Mouse (Mus musculus): ENCODE results near the gene Inpp4b. TPM values are rescaled to one million over a fixed set of nuclear protein-coding genes. Genes with fewer than 3 reads are reported as not detected.

Inpp4b gene
- total RNA-seq, 2 experiments from 2014 or later, result 10.0 to 13.7 TPM

GRCm38 (mm10) chr8:81768313-81768675 lies 425.9 kb downstream of the Inpp4b start:
- DNase-seq (ENCODE audit: low spot score in 2 of 2), result no peak
- intact Hi-C loops (cut with DNase I), result no loop called here

GRCm38 (mm10) chr8:81768731-81769445 lies 426.5 kb downstream of the Inpp4b start:
- DNase-seq (ENCODE audit: low spot score in 2 of 2), result no peak
- intact Hi-C loops (cut with DNase I), result no loop called here

DNA sequence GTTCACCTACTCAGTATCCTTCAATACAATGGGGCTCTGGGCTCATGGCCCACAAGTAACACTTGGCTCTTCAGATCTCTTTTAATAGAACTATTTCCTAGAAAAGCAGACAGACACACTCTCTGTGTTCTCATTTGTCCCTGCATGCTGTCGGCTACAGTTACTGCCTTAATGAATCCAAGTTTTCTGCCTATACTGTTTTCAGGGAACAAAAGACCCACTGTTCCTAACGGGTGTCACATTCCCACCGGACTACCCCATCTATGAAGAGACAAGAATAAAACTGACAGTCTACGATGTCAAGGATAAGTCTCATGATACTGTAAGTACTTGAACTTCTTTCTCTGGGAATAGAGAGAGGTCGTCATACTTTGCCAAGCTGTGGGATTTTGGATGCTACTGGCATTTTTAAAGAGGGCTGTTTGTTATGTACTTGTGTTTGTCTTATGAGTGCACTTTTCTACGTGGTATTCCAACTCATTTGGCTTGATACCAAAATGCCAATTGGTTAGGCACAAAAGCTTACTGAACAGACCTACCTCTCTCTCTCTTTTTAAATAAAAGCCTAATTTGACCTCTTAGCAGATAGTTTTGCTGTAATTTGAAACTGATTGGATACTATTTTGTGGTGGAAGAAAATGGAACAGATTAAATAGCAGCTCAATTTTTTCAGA lies 428.4 kb downstream of the Inpp4b start:
- DNase-seq (ENCODE audit: low spot score in 2 of 2), result no peak
- intact Hi-C loops (cut with DNase I), result no loop called here

DNA sequence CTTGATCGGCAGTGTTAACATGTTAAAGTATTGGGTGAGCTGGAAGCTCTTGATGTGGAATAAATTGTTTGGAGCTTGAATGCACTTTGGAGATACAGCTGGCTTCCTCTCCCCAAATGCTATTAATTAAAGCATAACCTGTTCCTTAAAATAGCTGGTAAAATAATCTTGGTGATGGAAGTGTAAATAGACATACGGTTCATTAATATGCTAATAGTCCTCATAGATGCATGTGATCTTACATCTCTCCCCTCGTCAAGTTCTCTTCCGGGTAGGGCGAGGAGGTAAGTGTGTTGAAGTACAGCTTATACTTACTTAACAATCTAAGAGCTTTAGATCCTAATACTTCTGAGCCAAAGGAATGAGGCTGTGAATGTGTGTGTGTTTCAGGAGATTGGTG lies 430.5 kb downstream of the Inpp4b start:
- intact Hi-C loops (cut with DNase I), result no loop called here

GRCm38 (mm10) chr8:81773305-81773965 lies 431.1 kb downstream of the Inpp4b start:
- intact Hi-C loops (cut with DNase I), result no loop called here
- no peak for DNase-seq (ENCODE audit: low spot score in 2 of 2)

More for the DNA sequence above, 430.5 kb downstream of the Inpp4b start:
- DNase-seq (ENCODE audit: low spot score in 2 of 2), result no peak

- DNase-seq (ENCODE audit: low spot score in 2 of 2), result no peak
- intact Hi-C loops (cut with DNase I), result no loop called here
Measured at GRCm38 (mm10) chr8:81774010-81774409, 431.7 kb downstream of the Inpp4b start.

- no peak for DNase-seq (ENCODE audit: low spot score in 2 of 2)
- intact Hi-C loops (cut with DNase I), result no loop called here
Measured at GRCm38 (mm10) chr8:81774454-81774853, 432.1 kb downstream of the Inpp4b start.

DNA sequence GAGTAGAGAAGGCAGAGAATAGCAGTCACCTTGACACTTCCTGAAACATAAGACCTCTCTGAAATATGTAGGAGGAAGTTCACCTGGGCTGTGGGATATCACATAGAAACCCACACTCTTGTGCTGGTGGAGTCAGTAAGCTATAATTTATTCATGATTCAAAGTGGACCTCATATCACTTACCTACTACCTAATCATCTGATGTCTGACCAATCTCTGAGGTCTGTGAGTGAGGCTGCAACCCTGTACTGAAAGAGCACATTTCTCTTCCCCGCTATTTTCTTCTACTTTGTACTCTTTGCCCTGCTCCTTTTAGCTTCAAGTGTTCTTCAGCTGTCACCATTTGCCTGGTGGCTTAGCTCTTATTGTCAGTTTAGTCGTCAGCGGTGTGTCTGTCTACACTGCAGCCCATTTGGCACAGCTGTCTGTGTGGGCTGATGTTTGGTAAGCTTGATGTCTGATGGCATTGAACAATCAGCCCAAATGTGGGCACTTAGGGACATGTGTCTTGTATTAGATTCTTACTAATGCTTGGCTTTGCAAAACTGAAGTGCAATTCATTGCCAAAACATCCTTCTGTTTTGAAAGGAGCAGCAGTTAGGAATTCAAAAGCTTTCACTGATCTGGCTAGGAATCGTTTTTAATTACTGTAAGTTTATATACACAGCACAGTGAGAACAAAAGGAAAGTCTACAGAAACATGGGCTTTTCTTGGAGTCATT lies 434.3 kb downstream of the Inpp4b start:
- DNase-seq (ENCODE audit: low spot score in 2 of 2), result no peak
- intact Hi-C loops (cut with DNase I), result no loop called here

GRCm38 (mm10) chr8:81777704-81778103 lies 435.3 kb downstream of the Inpp4b start:
- DNase-seq (ENCODE audit: low spot score in 2 of 2), result no peak
- intact Hi-C loops (cut with DNase I), result no loop called here

- intact Hi-C loops (cut with DNase I), result no loop called here
- no peak for DNase-seq (ENCODE audit: low spot score in 2 of 2)
Measured at GRCm38 (mm10) chr8:81779440-81779839, 437.1 kb downstream of the Inpp4b start.

DNA sequence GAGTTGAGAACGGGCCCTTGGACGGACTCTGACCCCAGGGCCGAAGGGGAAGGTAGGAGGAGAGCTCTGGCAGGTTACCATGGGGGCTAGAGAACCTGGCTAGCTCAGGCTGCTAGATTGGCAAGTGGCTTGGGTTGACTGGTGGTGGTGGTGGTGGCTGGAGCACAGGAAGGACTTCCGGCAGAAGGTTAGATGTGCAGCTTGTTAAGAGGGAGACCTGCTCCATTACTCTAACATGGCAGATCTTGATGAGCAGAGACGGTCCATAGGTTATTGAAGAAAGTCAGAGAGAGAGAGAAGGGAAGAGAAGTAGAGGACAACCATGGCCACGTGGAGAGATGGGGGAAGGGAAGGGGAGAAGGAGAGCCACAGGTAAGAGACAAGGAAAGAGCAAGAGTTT lies 437.8 kb downstream of the Inpp4b start:
- DNase-seq (ENCODE audit: low spot score in 2 of 2), result no peak
- intact Hi-C loops (cut with DNase I), result no loop called here

DNA sequence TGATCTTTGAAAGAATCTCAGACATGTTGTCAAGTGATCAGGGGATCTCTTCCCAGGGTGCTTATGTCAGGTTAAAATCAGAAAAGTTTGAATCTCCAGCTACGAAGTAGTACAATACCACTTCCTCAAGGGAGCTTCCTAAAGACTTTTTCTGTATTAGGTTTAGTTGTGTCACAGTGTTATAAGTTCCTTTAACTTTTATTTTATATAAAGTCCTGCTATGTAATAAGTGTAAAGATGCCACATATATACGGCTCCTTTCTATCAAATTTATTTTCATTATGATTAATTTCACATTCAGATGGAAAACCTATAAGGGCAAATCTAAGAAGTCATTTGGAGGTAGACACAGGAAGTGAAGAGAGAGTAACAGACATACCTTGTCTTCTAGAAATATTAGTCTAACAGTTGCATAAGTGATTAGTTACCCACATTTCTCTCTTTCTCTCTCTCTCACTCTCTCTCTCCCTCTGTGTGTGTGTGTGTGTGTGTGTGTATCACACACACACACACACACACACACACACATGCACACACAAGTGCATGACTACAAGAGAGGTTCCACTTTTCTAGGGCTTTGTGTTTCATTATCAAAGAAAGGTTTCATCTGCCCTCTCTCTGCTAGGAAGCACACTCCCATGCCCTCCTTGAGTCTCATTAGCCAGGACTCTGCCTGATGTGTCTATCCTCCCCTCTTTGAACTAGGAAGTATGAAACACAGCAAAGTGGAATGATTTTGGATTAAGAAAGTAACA lies 438.7 kb downstream of the Inpp4b start:
- DNase-seq (ENCODE audit: low spot score in 2 of 2), result no peak
- intact Hi-C loops (cut with DNase I), result no loop called here

DNA sequence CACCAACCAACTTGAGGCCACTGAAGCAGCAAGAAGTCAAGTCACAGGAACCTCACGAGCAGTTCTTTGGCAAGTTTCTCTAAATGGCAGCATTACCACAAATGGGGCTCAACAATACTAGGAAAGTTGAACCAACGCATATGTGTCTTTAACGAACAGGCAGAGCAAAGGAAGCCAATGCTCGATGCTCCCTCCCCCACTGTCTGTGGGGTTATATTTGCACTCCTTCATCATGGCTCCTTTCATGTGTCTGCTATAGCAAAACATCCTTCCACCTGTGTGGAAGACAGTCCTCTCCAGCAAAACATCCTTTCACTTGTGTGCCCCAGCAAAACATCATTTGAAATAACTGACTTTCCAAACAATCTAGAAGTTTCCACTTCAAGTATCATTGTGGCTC lies 440.4 kb downstream of the Inpp4b start:
- no peak for DNase-seq (ENCODE audit: low spot score in 2 of 2)
- intact Hi-C loops (cut with DNase I), result no loop called here

GRCm38 (mm10) chr8:81784775-81785174 lies 442.4 kb downstream of the Inpp4b start:
- intact Hi-C loops (cut with DNase I), result no loop called here
- DNase-seq (ENCODE audit: low spot score in 2 of 2), result no peak

- intact Hi-C loops (cut with DNase I), result no loop called here
- DNase-seq (ENCODE audit: low spot score in 2 of 2), result no peak
Measured at GRCm38 (mm10) chr8:81788498-81788897, 446.1 kb downstream of the Inpp4b start.

DNA sequence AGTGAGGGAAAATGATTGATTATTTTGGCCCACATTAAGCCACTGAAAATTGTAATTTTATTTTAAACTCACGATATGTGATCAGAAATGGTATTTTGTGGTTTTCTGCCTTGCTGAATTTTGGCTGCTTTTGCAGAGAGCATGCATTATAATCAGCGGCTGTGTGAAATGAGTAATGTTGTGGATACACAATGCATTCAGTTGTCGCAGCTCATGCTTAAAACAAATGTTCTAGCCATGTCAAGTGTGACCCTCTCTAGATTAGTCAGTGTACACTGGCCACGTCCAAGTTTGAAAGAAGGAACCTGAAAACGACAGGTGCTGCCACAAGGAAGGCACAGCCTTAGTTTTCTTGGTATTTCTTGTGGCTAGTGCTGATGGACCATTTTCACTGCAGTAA lies 450.3 kb downstream of the Inpp4b start:
- intact Hi-C loops (cut with DNase I), result no loop called here
- DNase-seq (ENCODE audit: low spot score in 2 of 2), result no peak

DNA sequence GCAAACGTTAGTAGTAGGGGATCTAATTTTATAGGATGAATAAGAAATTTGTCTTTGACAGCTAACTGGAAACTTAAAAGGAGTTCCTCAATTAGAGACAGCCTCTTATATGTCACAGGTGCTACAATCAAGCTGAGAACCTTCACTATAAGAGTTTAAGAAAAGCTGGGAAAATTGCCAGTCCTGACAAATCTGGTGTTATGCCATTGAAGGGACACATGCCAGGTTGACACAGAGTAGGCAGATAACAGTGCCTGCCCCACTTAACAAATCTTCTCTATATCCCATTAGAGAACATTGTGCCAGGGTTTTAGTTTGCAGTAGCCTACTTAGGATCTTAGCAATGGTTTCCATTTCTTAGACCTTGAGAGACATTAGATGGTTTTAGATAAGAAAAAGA lies 456.1 kb downstream of the Inpp4b start:
- DNase-seq (ENCODE audit: low spot score in 2 of 2), result no peak
- intact Hi-C loops (cut with DNase I), result no loop called here

- no peak for DNase-seq (ENCODE audit: low spot score in 2 of 2)
- intact Hi-C loops (cut with DNase I), result loop anchor here (10.0 kb wide), 1 partner anchor 736 kb away; no protein-coding TSS in a partner anchor
Measured at GRCm38 (mm10) chr8:81800792-81801191, 458.4 kb downstream of the Inpp4b start.

GRCm38 (mm10) chr8:81806797-81807196 lies 464.4 kb downstream of the Inpp4b start:
- intact Hi-C loops (cut with DNase I), result loop anchor here (2.0 to 10.0 kb wide), 3 partner anchors 328 to 742 kb away; partner anchors contain the start of gene Inpp4b

More at GRCm38 (mm10) chr8:81806797-81807196, 464.4 kb downstream of the Inpp4b start:
- DNase-seq (ENCODE audit: low spot score in 2 of 2), result peak; percentile 41 to 65
